Mouse (Mus musculus) brain, embryonic 14.5 days (tissue): Measurements from ENCODE around the gene H2afy.

Experiments used
- CTCF ChIP-seq: fragments of 200-500 bp; IDR thresholded peaks from 2 replicates; pipeline ENCODE4 v1.5.1; 2012; ENCODE audit warnings: inconsistent platforms, mild to moderate bottlenecking, moderate library complexity, borderline replicate concordance; ENCODE audit not compliant: insufficient read depth, insufficient read length; ENCODE audit errors: extremely low read depth
- POLR2A ChIP-seq: fragments of 200-500 bp; IDR thresholded peaks from 2 replicates; pipeline ENCODE4 v1.6.1; 2012; ENCODE audit warnings: mild to moderate bottlenecking, inconsistent platforms, borderline replicate concordance; ENCODE audit not compliant: poor library complexity, insufficient read depth, insufficient read length, severe bottlenecking; ENCODE audit errors: extremely low read depth

GRCm38 (mm10) chr13:56026623-56027022, 109.5 kb downstream of the H2afy start:
- TF ChIP-seq CTCF (no peak), POLR2A (no peak)
